Mouse (Mus musculus) liver, embryonic 11.5 days (tissue): ENCODE data around the gene Inca1. TPM values are rescaled to one million over a fixed set of nuclear protein-coding genes. Genes with fewer than 3 reads are reported as not detected.

Experiments
- ATAC-seq: fragments of 200-750 bp; cut with Nextera tagmentation; replicated peaks from 2 replicates; pipeline ENCODE4 v1.8.0; 2017; ENCODE audit warnings: moderate number of reproducible peaks, mild to moderate bottlenecking, moderate TSS enrichment, moderate library complexity; ENCODE audit not compliant: low FRiP score
- DNase-seq: peaks from one replicate; pipeline ENCODE4 v3.0.0-alpha.2; 2017; ENCODE audit warnings: low spot score
- H3K27ac ChIP-seq: fragments of 300-500 bp; sonication (generic); 2 replicates; pipeline ENCODE4 v1.5.1; 2014; ENCODE audit warnings: mild to moderate bottlenecking, low read depth, low read length, control low read depth
- H3K27me3 ChIP-seq: fragments of 300-500 bp; sonication (generic); replicated peaks from 2 replicates; pipeline ENCODE4 v1.6.1; 2014; ENCODE audit warnings: low read length, mixed read lengths; ENCODE audit not compliant: control insufficient read depth, insufficient read depth
- H3K36me3 ChIP-seq: fragments of 300-500 bp; sonication (generic); 2 replicates; pipeline ENCODE4 v1.6.1; 2014; ENCODE audit warnings: mild to moderate bottlenecking, low read length, moderate library complexity, mixed read lengths; ENCODE audit not compliant: control insufficient read depth, insufficient read depth
- H3K4me1 ChIP-seq: fragments of 300-500 bp; sonication (generic); replicated peaks from 2 replicates; pipeline ENCODE4 v1.6.1; 2014; ENCODE audit warnings: low read length, mixed read lengths; ENCODE audit not compliant: control insufficient read depth, insufficient read depth
- H3K4me2 ChIP-seq: fragments of 300-500 bp; sonication (generic); 2 replicates; pipeline ENCODE4 v1.6.1; 2014; ENCODE audit warnings: mild to moderate bottlenecking, control low read depth, moderate library complexity
- H3K4me3 ChIP-seq: fragments of 300-500 bp; sonication (generic); 2 replicates; pipeline ENCODE4 v1.5.1; 2014; ENCODE audit warnings: low read depth, low read length, control low read depth
- H3K9ac ChIP-seq: fragments of 300-500 bp; sonication (generic); 2 replicates; pipeline ENCODE4 v1.6.1; 2014; ENCODE audit warnings: low read depth, low read length, control low read depth
- H3K9me3 ChIP-seq: fragments of 300-500 bp; sonication (generic); 2 replicates; pipeline ENCODE4 v1.6.1; 2016; ENCODE audit warnings: low read length, inconsistent platforms, mixed read lengths; ENCODE audit not compliant: control insufficient read depth
- WGBS: fragments of 180-500 bp; shearing (Covaris S2); extraction: QIAGEN DNeasy Blood & Tissue Kit; methylation state at CpG from one replicate; pipeline ENCODE4 v1.1.7; 2014; 5-methylcytosine and 5-hydroxymethylcytosine counted together
- microRNA-seq: library from miRNA; unstranded; fragments of <30 nt; microRNA quantifications from one replicate; pipeline ENCODE4, GENCODE M21; 2017; ENCODE audit warnings: borderline number of aligned reads
- polyA plus RNA-seq: library from polyadenylated mRNA; unstranded; fragments of >200 nt; fragmentation: Nextera tagmentation; extraction: Ambion mirVana; gene quantifications from 2 replicates; pipeline ENCODE4 v1.2.1, GENCODE M21; 2014

Gene Inca1
- polyA plus RNA-seq, 1 experiment from 2014 or later, result 0.96 TPM

DNA sequence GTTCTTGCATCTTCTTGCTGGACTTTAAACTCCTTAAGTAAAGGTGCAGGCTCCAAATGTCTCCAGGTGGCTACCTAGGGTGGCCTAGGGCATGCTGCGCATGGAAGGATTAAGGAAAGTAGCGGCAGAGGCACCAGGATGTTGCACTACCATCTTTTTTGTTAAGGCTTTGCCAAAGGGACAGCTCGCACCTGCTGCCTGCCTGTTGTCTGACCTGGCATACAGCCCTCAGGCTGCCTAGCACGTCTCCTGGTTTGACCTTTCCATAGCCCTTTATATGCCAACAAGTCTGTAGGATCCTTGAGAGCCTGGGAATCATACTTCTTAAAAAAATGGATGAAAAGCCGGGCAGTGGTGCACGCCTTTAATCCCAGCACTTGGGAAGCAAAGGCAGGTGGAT lies 56.9 kb downstream of the Inca1 start:
- H3K4me3 ChIP-seq, result no peak overlapping the region
- H3K27me3 ChIP-seq, result no peaks in the 10 kb centered on the region
- 90% methylated on average over 6 of the region's 6 CpGs for WGBS
- no peaks in the 10 kb centered on the region for H3K9me3 ChIP-seq
- H3K4me2 ChIP-seq, result peak overlapping the region; percentile 13
- H3K4me1 ChIP-seq, result peaks cover 34% of the 10 kb centered on the region
- ATAC-seq, result no peak
- DNase-seq, result no peak
- no peak overlapping the region for H3K9ac ChIP-seq
- no peak overlapping the region for H3K27ac ChIP-seq
- peaks cover 17% of the 10 kb centered on the region for H3K36me3 ChIP-seq

- DNase-seq (no peak), ATAC-seq (no peak)
- no peak overlapping the region; the same call in 1 of the 2 replicates for H3K27ac ChIP-seq
- H3K36me3 ChIP-seq, result peaks cover 17% of the 10 kb centered on the region
- WGBS, result 76% methylated on average over 7 of the region's 7 CpGs
- no peak overlapping the region; the same call in 1 of the 2 replicates for H3K4me2 ChIP-seq
- peaks cover 43% of the 10 kb centered on the region for H3K4me1 ChIP-seq
- H3K27me3 ChIP-seq, result no peaks in the 10 kb centered on the region
- H3K9me3 ChIP-seq, result no peaks in the 10 kb centered on the region
- peak overlapping the region; percentile 45; the same call in 1 of the 2 replicates for H3K9ac ChIP-seq
- peak overlapping the region; percentile 25; the same call in 1 of the 2 replicates for H3K4me3 ChIP-seq
Observed at GRCm38 (mm10) chr11:70641241-70641640, 58.7 kb downstream of the Inca1 start.

GRCm38 (mm10) chr11:70639976-70640375 lies 60.0 kb downstream of the Inca1 start:
- Histone ChIP-seq H3K9me3 (no peaks in the 10 kb centered on the region), H3K4me3 (peak overlapping the region; percentile 23), H3K4me2 (peak overlapping the region; percentile 52), H3K36me3 (peaks cover 13% of the 10 kb centered on the region), H3K4me1 (peaks cover 34% of the 10 kb centered on the region), H3K27ac (0 out of 2 replicates have a peak overlapping the region, but pooled peaks have one; percentile 82), H3K27me3 (no peaks in the 10 kb centered on the region), H3K9ac (0 out of 2 replicates have a peak overlapping the region, but pooled peaks have one; percentile 11)
- ATAC-seq (no peak), DNase-seq (no peak)
- WGBS, result 79% methylated on average over 8 of the region's 8 CpGs

DNA sequence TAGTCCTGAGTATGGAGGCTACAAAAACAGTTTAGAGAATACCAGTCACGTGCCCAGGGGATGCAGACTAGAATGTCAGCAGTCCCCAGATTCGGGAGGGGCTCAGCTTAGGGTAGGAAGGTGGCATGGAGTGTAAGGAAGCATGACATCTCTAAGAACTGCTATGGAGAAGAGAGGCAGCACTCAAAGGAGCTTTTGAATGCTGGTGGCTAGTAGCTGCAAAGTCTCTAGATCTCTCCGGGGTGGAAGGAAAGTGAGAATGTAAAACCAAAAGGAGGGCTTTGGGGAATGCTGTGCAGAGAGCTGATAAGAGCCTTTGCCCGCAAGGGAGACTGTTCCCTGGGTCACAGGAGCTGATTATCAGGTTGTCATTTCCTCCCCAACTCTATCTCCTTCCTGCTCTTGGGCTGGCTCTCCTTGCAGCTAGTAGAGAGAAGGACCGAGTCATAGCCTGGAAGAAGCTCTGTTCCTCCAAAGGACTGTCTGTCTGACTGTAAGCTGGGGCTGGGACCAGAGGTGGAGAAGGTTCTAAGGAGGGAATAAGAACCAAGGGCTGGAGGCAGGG lies 61.2 kb downstream of the Inca1 start, which contains the start of gene Gp1ba:
Gene Gp1ba, plus strand, starts transcription at position 409 of the 565 bp plus-strand sequence.
- Histone ChIP-seq H3K27me3 (no peaks in the 10 kb centered on the region), H3K9ac (peak within 1 kb of the TSS; percentile 47), H3K9me3 (no peaks in the 10 kb centered on the region), H3K4me3 (peak within 1 kb of the TSS; percentile 23), H3K4me1 (peaks cover 34% of the 10 kb centered on the region), H3K36me3 (peaks cover 4% of the 10 kb centered on the region), H3K27ac (peak within 1 kb of the TSS; percentile 82), H3K4me2 (peak within 1 kb of the TSS; percentile 52)
- DNase-seq (peak; percentile 46), ATAC-seq (peak; percentile 92)
- 7% methylated on average over 5 of the region's 5 CpGs for WGBS

Small RNAs within 50 kb of the gene (microRNA-seq; reads per million reads assigned to microRNA genes)
- gene Mir6925, result not detected

Other genes with a start within 250 kb of the Inca1 start
- 33.8 and 36.2 TPM in 2 replicates for gene Med11, start 248.2 kb downstream of the Inca1 start, polyA plus RNA-seq
- gene Zmynd15, start 240.7 kb downstream of the Inca1 start, polyA plus RNA-seq, result 0.19 and 0.58 TPM in 2 replicates
- gene Cxcl16, start 240.2 kb downstream of the Inca1 start, polyA plus RNA-seq, result 0.91 and 1.6 TPM in 2 replicates
- gene Tm4sf5, start 194.9 kb downstream of the Inca1 start, polyA plus RNA-seq, result 5.5 TPM in 2 replicates
- gene Vmo1, start 185.5 kb downstream of the Inca1 start, polyA plus RNA-seq, result 0.39 and 0.80 TPM in 2 replicates
- gene Gltpd2, start 181.0 kb downstream of the Inca1 start, polyA plus RNA-seq, result 20.2 and 20.5 TPM in 2 replicates
- 619 and 649 TPM in 2 replicates for gene Psmb6, start 174.8 kb downstream of the Inca1 start, polyA plus RNA-seq
- not detected in 2 replicates for gene Gm40193, start 167.2 kb downstream of the Inca1 start, polyA plus RNA-seq
- 2.7 and 3.4 TPM in 2 replicates for gene Pld2, start 160.1 kb downstream of the Inca1 start, polyA plus RNA-seq
- 15.6 and 16.0 TPM in 2 replicates for gene Mink1, start 137.3 kb downstream of the Inca1 start, polyA plus RNA-seq
- gene 4930544D05Rik, start 84.3 kb downstream of the Inca1 start, polyA plus RNA-seq, result not detected in 2 replicates
- gene Chrne, start 80.9 kb downstream of the Inca1 start, polyA plus RNA-seq, result not detected in 2 replicates
- 15.3 and 16.4 TPM in 2 replicates for gene Gp1ba, start 61.0 kb downstream of the Inca1 start, polyA plus RNA-seq
- 113 and 114 TPM in 2 replicates for gene Rnf167, start 52.9 kb downstream of the Inca1 start, polyA plus RNA-seq
- 115 and 126 TPM in 2 replicates for gene Slc25a11, start 52.7 kb downstream of the Inca1 start, polyA plus RNA-seq
- gene Pfn1, start 45.5 kb downstream of the Inca1 start, polyA plus RNA-seq, result 2,285 and 2,367 TPM in 2 replicates
- gene Eno3, start 43.0 kb downstream of the Inca1 start, polyA plus RNA-seq, result 19.8 and 20.1 TPM in 2 replicates
- 132 and 146 TPM in 2 replicates for gene Spag7, start 30.7 kb downstream of the Inca1 start, polyA plus RNA-seq
- gene Camta2, start 12.1 kb downstream of the Inca1 start, polyA plus RNA-seq, result 10.4 and 13.1 TPM in 2 replicates
- 3.1 and 3.8 TPM in 2 replicates for gene Kif1c, start 393 bp upstream of the Inca1 start, polyA plus RNA-seq
- gene Zfp3, start 64.1 kb upstream of the Inca1 start, polyA plus RNA-seq, result 3.3 and 4.0 TPM in 2 replicates
- 0.30 and 0.82 TPM in 2 replicates for gene Scimp, start 112.4 kb upstream of the Inca1 start, polyA plus RNA-seq
- gene Rabep1, start 144.6 kb upstream of the Inca1 start, polyA plus RNA-seq, result 25.7 and 28.9 TPM in 2 replicates